Mouse (Mus musculus): ENCODE data around the gene Gm20708. TPM values are rescaled to one million over a fixed set of nuclear protein-coding genes. Genes with fewer than 3 reads are reported as not detected.
"Not testable (repeated sequence)": the region's sequence is repeated elsewhere in the genome, so short reads cannot be mapped to it uniquely, and the experiment has no call there.

Gene Gm20708
- polyA plus RNA-seq, 1 experiment, result 0.35 TPM

- peaks cover 26% of the 10 kb centered on the region for H3K36me3 ChIP-seq (ENCODE audit: control insufficient read depth, insufficient read depth)
- no peak overlapping the region for H3K4me3 ChIP-seq
- no peak for TF ChIP-seq MAX (IDR thresholded peaks at IDR 0.05; ENCODE audit: low read depth)
- no peak for TF ChIP-seq REST (IDR thresholded peaks at IDR 0.05; ENCODE audit: insufficient read depth, insufficient read length)
- no peaks in the 10 kb centered on the region for H3K27me3 ChIP-seq (ENCODE audit: control insufficient read depth, insufficient read depth, insufficient read length)
- H3K4me2 ChIP-seq (ENCODE audit: low read depth), result no peak overlapping the region
- H3K79me2 ChIP-seq (ENCODE audit: control insufficient read depth, insufficient read depth), result peaks cover 54% of the 10 kb centered on the region
- no peak overlapping the region for H3ac ChIP-seq (ENCODE audit: control insufficient read depth, insufficient read length)
Observed at GRCm38 (mm10) chr11:117814704-117815366, 5.4 kb downstream of the Gm20708 start.

- not testable (repeated sequence) for H3K27me3 ChIP-seq (ENCODE audit: control insufficient read depth, insufficient read depth, insufficient read length); H3ac ChIP-seq (ENCODE audit: control insufficient read depth, insufficient read length); H3K4me2 ChIP-seq (ENCODE audit: low read depth); H3K4me3 ChIP-seq
- peaks cover 62% of the 10 kb centered on the region for H3K79me2 ChIP-seq (ENCODE audit: control insufficient read depth, insufficient read depth)
- H3K36me3 ChIP-seq (ENCODE audit: control insufficient read depth, insufficient read depth), result peaks cover 28% of the 10 kb centered on the region
Observed at GRCm38 (mm10) chr11:117815850-117816249, 6.4 kb downstream of the Gm20708 start.

- H3K27me3 ChIP-seq (ENCODE audit: control insufficient read depth, insufficient read depth, insufficient read length), result no peaks in the 10 kb centered on the region
- no peak for TF ChIP-seq SRF (IDR thresholded peaks at IDR 0.05; ENCODE audit: control insufficient read depth, insufficient read length, low read depth)
- TF ChIP-seq E2F4 (IDR thresholded peaks at IDR 0.05; ENCODE audit: insufficient read depth), result no peak
- no peak for TF ChIP-seq TCF3 (IDR thresholded peaks at IDR 0.05; ENCODE audit: insufficient read length, low read depth)
- no peak for TF ChIP-seq MYOG (IDR thresholded peaks at IDR 0.05; ENCODE audit: control insufficient read depth in 1 of 3, insufficient read depth in 1 of 3, insufficient read length in 2 of 3, low read depth in 2 of 3)
- no peak for TF ChIP-seq USF1 (IDR thresholded peaks at IDR 0.05; ENCODE audit: low read depth)
- no peak for TF ChIP-seq MYOD1 (IDR thresholded peaks at IDR 0.05; ENCODE audit: control insufficient read depth in 1 of 3, insufficient read length in 2 of 3, low read depth in 2 of 3)
- no peak for TF ChIP-seq POLR2AphosphoS2 (IDR thresholded peaks at IDR 0.05; ENCODE audit: insufficient read length, low read depth)
- no peak for TF ChIP-seq TCF12 (IDR thresholded peaks at IDR 0.05; ENCODE audit: insufficient read depth, poor library complexity, severe bottlenecking)
- no peak for TF ChIP-seq REST (IDR thresholded peaks at IDR 0.05; ENCODE audit: insufficient read depth, insufficient read length)
- TF ChIP-seq POLR2A (IDR thresholded peaks at IDR 0.05; ENCODE audit: insufficient read length, low read depth), result no peak
- no peak for TF ChIP-seq CEBPB (IDR thresholded peaks at IDR 0.05; ENCODE audit: insufficient read depth, poor library complexity, severe bottlenecking)
- no peak for TF ChIP-seq MAX (IDR thresholded peaks at IDR 0.05; ENCODE audit: low read depth)
- H3K79me2 ChIP-seq (ENCODE audit: control insufficient read depth, insufficient read depth), result peaks cover 63% of the 10 kb centered on the region
- no peak overlapping the region for H3K4me3 ChIP-seq
- H3K36me3 ChIP-seq (ENCODE audit: control insufficient read depth, insufficient read depth), result peaks cover 28% of the 10 kb centered on the region
- no peak overlapping the region for H3ac ChIP-seq (ENCODE audit: control insufficient read depth, insufficient read length)
- H3K4me2 ChIP-seq (ENCODE audit: low read depth), result no peak overlapping the region
Observed at GRCm38 (mm10) chr11:117816389-117816996, 7.0 kb downstream of the Gm20708 start.

- H3K4me2 ChIP-seq (ENCODE audit: low read depth), result no peak overlapping the region
- H3ac ChIP-seq (ENCODE audit: control insufficient read depth, insufficient read length), result no peak overlapping the region
- H3K36me3 ChIP-seq (ENCODE audit: control insufficient read depth, insufficient read depth), result peaks cover 26% of the 10 kb centered on the region
- no peaks in the 10 kb centered on the region for H3K27me3 ChIP-seq (ENCODE audit: control insufficient read depth, insufficient read depth, insufficient read length)
- TF ChIP-seq POLR2A (IDR thresholded peaks at IDR 0.05; ENCODE audit: insufficient read length, low read depth), result no peak
- TF ChIP-seq USF1 (IDR thresholded peaks at IDR 0.05; ENCODE audit: low read depth), result peak; percentile 21
- no peak overlapping the region for H3K4me3 ChIP-seq
- H3K79me2 ChIP-seq (ENCODE audit: control insufficient read depth, insufficient read depth), result peaks cover 51% of the 10 kb centered on the region
Observed at GRCm38 (mm10) chr11:117819095-117819494, 9.6 kb downstream of the Gm20708 start.

GRCm38 (mm10) chr11:117820173-117820572 lies 10.7 kb downstream of the Gm20708 start:
- peaks cover 24% of the 10 kb centered on the region for H3K36me3 ChIP-seq (ENCODE audit: control insufficient read depth, insufficient read depth)
- no peak overlapping the region for H3K4me3 ChIP-seq
- no peak overlapping the region for H3K4me2 ChIP-seq (ENCODE audit: low read depth)
- no peak overlapping the region for H3ac ChIP-seq (ENCODE audit: control insufficient read depth, insufficient read length)
- H3K27me3 ChIP-seq (ENCODE audit: control insufficient read depth, insufficient read depth, insufficient read length), result no peaks in the 10 kb centered on the region
- H3K79me2 ChIP-seq (ENCODE audit: control insufficient read depth, insufficient read depth), result peaks cover 55% of the 10 kb centered on the region
- TF ChIP-seq TCF3 (IDR thresholded peaks at IDR 0.05; ENCODE audit: insufficient read length, low read depth), result no peak
- TF ChIP-seq MYOG (IDR thresholded peaks at IDR 0.05; ENCODE audit: control insufficient read depth in 1 of 3, insufficient read depth in 1 of 3, insufficient read length in 2 of 3, low read depth in 2 of 3), result no peak
- TF ChIP-seq POLR2AphosphoS2 (IDR thresholded peaks at IDR 0.05; ENCODE audit: insufficient read length, low read depth), result no peak
- no peak for TF ChIP-seq USF1 (IDR thresholded peaks at IDR 0.05; ENCODE audit: low read depth)
- no peak for TF ChIP-seq POLR2A (IDR thresholded peaks at IDR 0.05; ENCODE audit: insufficient read length, low read depth)
- TF ChIP-seq E2F4 (IDR thresholded peaks at IDR 0.05; ENCODE audit: insufficient read depth), result no peak
- TF ChIP-seq CEBPB (IDR thresholded peaks at IDR 0.05; ENCODE audit: insufficient read depth, poor library complexity, severe bottlenecking), result no peak
- no peak for TF ChIP-seq MYOD1 (IDR thresholded peaks at IDR 0.05; ENCODE audit: control insufficient read depth in 1 of 3, insufficient read length in 2 of 3, low read depth in 2 of 3)
- TF ChIP-seq MAX (IDR thresholded peaks at IDR 0.05; ENCODE audit: low read depth), result no peak
- TF ChIP-seq TCF12 (IDR thresholded peaks at IDR 0.05; ENCODE audit: insufficient read depth, poor library complexity, severe bottlenecking), result no peak
- no peak for TF ChIP-seq SRF (IDR thresholded peaks at IDR 0.05; ENCODE audit: control insufficient read depth, insufficient read length, low read depth)
- TF ChIP-seq REST (IDR thresholded peaks at IDR 0.05; ENCODE audit: insufficient read depth, insufficient read length), result no peak
